Mouse (Mus musculus) spleen, adult 18-20 months (tissue): Measurements from ENCODE around the gene Gtpbp8.

Experiments
- DNase-seq, 2 experiments: peaks; one replicate each; pipeline ENCODE4 v3.0.0; 2022; ENCODE audit warnings: mixed read lengths in 2 of 2

Gene Gtpbp8

GRCm38 (mm10) chr16:44725286-44726223 lies 20.6 kb downstream of the Gtpbp8 start:
- DNase-seq = peak in 1 of 2 experiments; percentile 64

DNA sequence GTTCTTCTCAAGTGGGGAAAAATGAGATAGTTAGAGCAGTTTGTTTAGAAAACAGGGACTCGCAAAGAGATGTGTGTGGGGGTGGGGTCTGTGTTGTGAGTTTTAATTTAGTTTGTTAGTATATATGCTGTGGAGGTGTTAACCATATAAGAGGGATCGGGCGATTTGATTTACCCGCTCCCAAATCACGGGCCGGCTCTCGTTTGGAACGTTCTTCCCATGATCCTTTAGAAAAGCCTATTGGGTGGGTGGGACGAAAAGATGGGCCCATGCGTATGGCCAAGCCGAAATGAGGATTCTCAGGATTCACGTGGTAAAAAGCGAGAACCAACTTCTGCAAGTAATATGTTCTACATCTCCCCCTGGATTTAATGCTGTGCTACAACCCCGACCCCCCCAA lies 21.3 kb downstream of the Gtpbp8 start:
- no peak for DNase-seq

GRCm38 (mm10) chr16:44724083-44724787 lies 21.9 kb downstream of the Gtpbp8 start, which contains the start of gene Nepro:
Gene Nepro (plus strand): TSS chr16:44724301.
- DNase-seq = peak; percentile 84 to 92

GRCm38 (mm10) chr16:44722666-44723065 lies 23.5 kb downstream of the Gtpbp8 start:
- no peak for DNase-seq

DNA sequence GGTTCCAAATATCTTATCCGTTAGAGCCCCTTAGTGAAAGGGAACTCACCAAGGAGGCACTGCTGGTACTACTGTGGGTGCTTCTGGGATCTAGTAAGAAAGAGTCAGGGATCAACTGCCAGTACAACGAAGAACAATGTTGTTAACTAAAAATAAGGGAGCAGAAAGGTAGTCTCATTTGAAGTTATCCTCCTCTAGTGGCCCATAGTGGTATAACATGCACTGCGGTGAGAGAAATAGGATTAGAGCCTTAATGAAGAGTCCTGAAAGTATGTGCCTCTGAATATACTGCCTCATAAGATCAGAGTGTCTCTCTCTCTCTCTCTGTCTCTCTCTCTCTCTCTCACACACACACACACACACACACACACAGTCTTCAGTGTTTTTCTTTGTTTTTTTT lies 25.6 kb downstream of the Gtpbp8 start:
- no peak for DNase-seq

DNA sequence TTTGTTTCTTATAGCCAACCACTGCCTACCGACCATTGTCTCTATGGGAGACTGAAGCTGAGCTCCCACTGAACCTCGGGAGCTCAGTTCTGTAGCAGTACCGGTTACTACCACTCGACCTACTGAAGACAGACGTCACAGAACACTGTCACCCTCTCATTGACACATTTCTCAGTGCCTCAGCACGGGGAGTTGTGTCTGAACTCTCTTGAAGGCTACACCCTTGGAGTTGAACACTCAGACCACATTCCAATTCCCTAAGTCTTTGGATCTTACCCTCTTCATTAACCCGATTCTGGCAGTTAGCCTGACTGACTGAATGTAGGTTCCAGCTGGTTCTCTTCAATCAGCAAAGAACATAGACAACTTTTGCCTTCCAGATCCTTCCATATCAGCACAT lies 26.8 kb downstream of the Gtpbp8 start:
- DNase-seq = no peak

DNA sequence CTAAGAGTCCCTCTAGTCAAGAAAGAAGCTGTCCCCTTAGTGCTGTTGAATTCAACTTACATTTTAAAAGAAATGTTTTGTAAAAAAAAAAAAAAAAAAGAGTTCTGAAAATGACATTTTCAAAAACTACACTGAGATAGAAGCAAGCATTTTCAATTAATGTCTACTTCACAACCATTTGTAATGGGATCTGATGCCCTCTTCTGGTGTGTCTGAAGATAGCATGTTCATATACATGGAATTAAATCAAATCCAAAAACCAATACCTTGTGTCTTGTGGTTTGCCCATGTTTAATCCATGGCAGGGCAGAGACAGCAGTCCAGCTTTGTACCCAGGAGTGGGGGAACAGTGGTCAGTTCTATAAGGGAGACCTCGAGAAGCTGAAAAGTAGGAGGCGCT lies 28.3 kb downstream of the Gtpbp8 start:
- DNase-seq = no peak

GRCm38 (mm10) chr16:44717141-44717634 lies 29.0 kb downstream of the Gtpbp8 start:
- DNase-seq = no peak

DNA sequence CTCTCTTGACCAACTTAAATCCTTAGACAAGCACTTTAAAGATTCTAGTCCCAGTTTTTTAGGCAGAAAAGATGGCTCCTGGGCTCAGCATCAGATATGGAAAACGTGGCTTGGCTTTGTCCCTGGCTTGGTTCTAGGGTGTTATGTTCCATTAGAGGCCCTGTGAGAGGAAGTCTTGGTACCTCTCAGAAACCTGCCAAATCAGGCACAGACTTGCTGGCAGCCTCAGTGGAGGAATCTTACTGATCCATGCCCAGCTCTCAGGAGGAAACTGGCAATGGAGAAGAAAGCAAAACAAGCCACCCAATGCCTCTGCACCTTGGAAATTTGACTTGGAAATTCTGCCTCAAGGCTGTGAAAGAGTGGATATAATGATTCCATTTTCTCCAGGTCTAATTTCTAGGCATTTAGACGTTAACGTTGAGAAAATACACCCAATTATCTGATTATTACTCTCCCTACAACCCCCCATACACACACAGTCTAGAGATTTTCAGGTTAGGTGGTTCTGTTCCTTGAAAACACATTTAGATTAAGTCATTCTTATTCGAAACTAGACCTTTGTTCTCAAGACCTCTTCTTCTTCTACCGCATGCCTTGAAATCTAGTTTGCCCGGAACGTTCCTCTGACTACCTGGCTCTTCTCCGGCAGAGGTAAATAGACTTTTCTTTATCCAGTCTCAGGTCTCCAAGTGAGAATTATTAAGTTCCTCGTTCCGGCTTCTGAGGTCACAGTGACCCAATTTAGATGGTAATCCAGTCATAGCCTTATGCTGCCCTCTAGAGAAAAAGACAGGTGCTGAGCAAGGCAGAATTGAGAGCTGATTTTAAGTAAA lies 29.6 kb downstream of the Gtpbp8 start:
- DNase-seq = no peak

- no peak for DNase-seq
Measured at GRCm38 (mm10) chr16:44703458-44703857, 42.7 kb downstream of the Gtpbp8 start.

GRCm38 (mm10) chr16:44702272-44702671 lies 43.9 kb downstream of the Gtpbp8 start:
- no peak for DNase-seq

GRCm38 (mm10) chr16:44701155-44701554 lies 45.0 kb downstream of the Gtpbp8 start:
- no peak for DNase-seq

- DNase-seq = no peak
Measured at GRCm38 (mm10) chr16:44697473-44698205, 48.5 kb downstream of the Gtpbp8 start.

GRCm38 (mm10) chr16:44695859-44696620 lies 50.1 kb downstream of the Gtpbp8 start:
- DNase-seq = no peak

- no peak for DNase-seq
Measured at GRCm38 (mm10) chr16:44695214-44695858, 50.8 kb downstream of the Gtpbp8 start.

GRCm38 (mm10) chr16:44693695-44694094 lies 52.5 kb downstream of the Gtpbp8 start:
- DNase-seq = no peak

- DNase-seq = no peak
Measured at GRCm38 (mm10) chr16:44692541-44692940, 53.6 kb downstream of the Gtpbp8 start.

DNA sequence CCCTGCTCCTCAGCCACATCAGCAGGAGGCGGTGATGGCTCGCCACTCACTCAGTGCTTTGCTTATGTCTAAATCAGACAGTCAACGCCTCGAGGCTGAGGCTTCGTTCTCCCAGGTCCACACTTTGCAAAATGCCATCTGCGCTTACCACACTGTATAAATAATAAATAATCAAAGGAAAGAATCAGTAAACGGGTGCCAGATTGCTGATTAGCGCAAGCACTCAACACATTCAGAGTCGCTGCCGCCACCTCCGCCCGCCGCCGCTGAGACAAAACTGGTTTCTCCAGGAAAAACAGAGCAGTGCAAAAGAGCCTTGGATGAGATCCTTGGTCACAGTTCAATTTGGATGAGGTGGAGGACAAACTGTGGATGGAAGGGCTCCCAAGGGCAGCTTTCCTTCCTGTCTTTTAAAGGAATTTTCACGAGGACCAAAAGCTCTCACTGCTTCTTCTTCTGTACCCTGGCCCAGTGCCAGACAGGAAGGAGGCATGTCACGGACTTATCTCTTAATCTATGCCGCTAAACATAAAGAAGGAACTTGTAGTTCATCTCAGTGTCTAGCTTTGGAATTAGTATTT lies 54.5 kb downstream of the Gtpbp8 start:
- peak in 1 of 2 experiments; percentile 15 for DNase-seq

DNA sequence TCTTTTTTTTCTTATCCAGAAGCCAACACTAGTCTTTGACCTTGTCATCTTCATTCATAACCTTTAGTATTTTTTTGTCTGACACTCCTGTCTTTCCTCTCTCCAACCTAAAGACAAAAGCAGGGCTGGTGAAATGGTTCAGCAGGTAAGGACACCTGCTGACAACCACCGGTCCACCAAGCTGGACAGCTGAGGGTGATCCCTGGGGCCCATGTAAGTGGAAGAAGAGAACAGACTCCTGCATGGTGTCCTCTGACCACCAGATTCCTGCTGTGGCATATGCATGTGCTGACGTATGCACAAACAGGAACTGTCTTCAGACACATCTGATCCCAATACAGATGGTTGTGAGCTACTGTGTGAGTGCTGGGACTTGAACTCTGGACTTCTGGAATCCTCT lies 55.1 kb downstream of the Gtpbp8 start:
- no peak for DNase-seq

DNA sequence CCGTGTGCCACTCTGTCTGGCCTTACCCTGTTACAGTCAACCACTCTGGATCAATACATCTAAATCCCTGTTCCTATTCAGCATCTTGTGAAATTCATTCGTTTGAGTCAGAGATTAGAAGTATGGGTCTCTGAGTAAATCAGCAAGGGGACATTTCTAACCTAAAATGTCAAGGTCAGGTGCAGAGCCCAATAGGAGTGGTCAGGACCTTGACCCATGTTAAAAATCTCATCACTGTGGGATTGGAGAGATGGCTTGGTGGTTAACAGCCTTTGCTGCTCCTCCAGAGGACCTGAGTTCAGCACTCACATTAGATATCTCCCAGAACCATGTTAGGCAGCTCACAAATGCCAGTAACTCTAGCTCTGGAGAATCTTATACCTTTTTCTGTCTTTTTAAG lies 55.7 kb downstream of the Gtpbp8 start:
- no peak for DNase-seq
